Mouse (Mus musculus) CD4-positive, CD25-positive, alpha-beta regulatory T cell (primary cell): ENCODE results near the gene Def8. TPM values are rescaled to one million over a fixed set of nuclear protein-coding genes. Genes with fewer than 3 reads are reported as not detected.

Source experiments
- polyA plus RNA-seq: library from polyadenylated mRNA; unstranded; fragments of 100-300 nt; shearing (Covaris generic); gene quantifications from one replicate; pipeline ENCODE4 v1.2.1, GENCODE M21; 2017

Gene Def8
- polyA plus RNA-seq: 15.0 TPM

GRCm38 (mm10) chr8:123423441-123423840 lies at the start of gene Def8:
Def8 (plus strand) TSS chr8:123423527.

GRCm38 (mm10) chr8:123406786-123407185 lies 16.5 kb upstream of the Def8 start, which contains the start of gene Mc1r:
Mc1r (plus strand) TSS chr8:123407107.

GRCm38 (mm10) chr8:123411246-123411645 lies 12.1 kb upstream of the Def8 start, which contains the start of gene Tubb3:
Tubb3 (plus strand) TSS chr8:123411424.

GRCm38 (mm10) chr8:123477737-123478258 lies 54.5 kb downstream of the Def8 start, which contains the start of gene Afg3l1:
Afg3l1 (plus strand) TSS chr8:123477903.

Other genes with a start within 250 kb of the Def8 start
- not detected for gene Dpep1, start 237.3 kb upstream of the Def8 start, polyA plus RNA-seq
- gene Chmp1a, start 210.8 kb upstream of the Def8 start, polyA plus RNA-seq: 214 TPM
- gene Spata33, start 210.7 kb upstream of the Def8 start, polyA plus RNA-seq: not detected
- 27.0 TPM for gene Cdk10, start 198.7 kb upstream of the Def8 start, polyA plus RNA-seq
- 15.4 TPM for gene Spata2l, start 187.3 kb upstream of the Def8 start, polyA plus RNA-seq
- gene Zfp276, start 169.3 kb upstream of the Def8 start, polyA plus RNA-seq: 41.1 TPM
- gene Vps9d1, start 169.2 kb upstream of the Def8 start, polyA plus RNA-seq: 31.6 TPM
- gene Fanca, start 105.0 kb upstream of the Def8 start, polyA plus RNA-seq: 8.2 TPM
- gene Spire2, start 90.8 kb upstream of the Def8 start, polyA plus RNA-seq: 0.08 TPM
- 268 TPM for gene Tcf25, start 49.8 kb upstream of the Def8 start, polyA plus RNA-seq
- 0.14 TPM for gene Mc1r, start 16.4 kb upstream of the Def8 start, polyA plus RNA-seq
- 0.38 TPM for gene Tubb3, start 12.1 kb upstream of the Def8 start, polyA plus RNA-seq
- gene Afg3l1, start 54.4 kb downstream of the Def8 start, polyA plus RNA-seq: 69.0 TPM
- gene Dbndd1, start 91.9 kb downstream of the Def8 start, polyA plus RNA-seq: 0.29 TPM
- 7.7 TPM for gene Gas8, start 95.3 kb downstream of the Def8 start, polyA plus RNA-seq
- gene Rhou, start 230.4 kb downstream of the Def8 start, polyA plus RNA-seq: 0.05 TPM